Mouse (Mus musculus) hindbrain, embryonic 12.5 days (tissue): ENCODE data around the gene Gm42688. TPM values are rescaled to one million over a fixed set of nuclear protein-coding genes. Genes with fewer than 3 reads are reported as not detected.

Experiments
- ATAC-seq: fragments of 200-750 bp; cut with Nextera tagmentation; 2 replicates; pipeline ENCODE4 v1.8.0; 2017; ENCODE audit warnings: moderate TSS enrichment; ENCODE audit not compliant: low FRiP score
- H3K27ac ChIP-seq: fragments of 300-500 bp; sonication (generic); 2 replicates; pipeline ENCODE4 v1.5.1; 2016; ENCODE audit warnings: mild to moderate bottlenecking
- H3K27me3 ChIP-seq: fragments of 300-500 bp; sonication (generic); 2 replicates; pipeline ENCODE4 v1.6.1; 2016; ENCODE audit warnings: mild to moderate bottlenecking
- H3K36me3 ChIP-seq: fragments of 300-500 bp; sonication (generic); 2 replicates; pipeline ENCODE4 v1.6.1; 2016; ENCODE audit warnings: mild to moderate bottlenecking
- H3K4me1 ChIP-seq: fragments of 300-500 bp; sonication (generic); 2 replicates; pipeline ENCODE4 v1.6.1; 2016
- H3K4me2 ChIP-seq: fragments of 300-500 bp; sonication (generic); replicated peaks from 2 replicates; pipeline ENCODE4 v1.6.1; 2016; ENCODE audit warnings: mild to moderate bottlenecking
- H3K4me3 ChIP-seq: fragments of 300-500 bp; sonication (generic); 2 replicates; pipeline ENCODE4 v1.5.1; 2016; ENCODE audit warnings: mild to moderate bottlenecking
- H3K9ac ChIP-seq: fragments of 300-500 bp; sonication (generic); 2 replicates; pipeline ENCODE4 v1.6.1; 2016; ENCODE audit warnings: mild to moderate bottlenecking, moderate library complexity
- H3K9me3 ChIP-seq: fragments of 300-500 bp; sonication (generic); replicated peaks from 2 replicates; pipeline ENCODE4 v1.6.1; 2016; ENCODE audit warnings: mild to moderate bottlenecking
- WGBS: fragments of 180-500 bp; shearing (Covaris S2); methylation state at CpG from one replicate; pipeline ENCODE4 v1.1.7; 2016; 5-methylcytosine and 5-hydroxymethylcytosine counted together
- polyA plus RNA-seq: library from polyadenylated mRNA; unstranded; fragments of >200 nt; fragmentation: Nextera tagmentation; extraction: Ambion mirVana; gene quantifications from 2 replicates; pipeline ENCODE4 v1.2.1, GENCODE M21; 2016

Gm42688 gene
- polyA plus RNA-seq, 1 experiment from 2014 or later, result 5.0 TPM

- Histone ChIP-seq H3K4me2 (peak overlapping the region; percentile 40), H3K4me3 (peak overlapping the region; percentile 18), H3K27ac (no peak overlapping the region), H3K9ac (no peak overlapping the region), H3K27me3 (peaks cover 89% of the 10 kb centered on the region), H3K36me3 (no peaks in the 10 kb centered on the region), H3K4me1 (peaks cover 21% of the 10 kb centered on the region), H3K9me3 (no peaks in the 10 kb centered on the region)
- 6% methylated on average over 9 of the region's 9 CpGs for WGBS
- ATAC-seq, result no peak
Measured at GRCm38 (mm10) chr6:83087926-83088260, 13.5 kb upstream of the Gm42688 start.

GRCm38 (mm10) chr6:83092416-83093127, 8.8 kb upstream of the Gm42688 start:
- Histone ChIP-seq H3K4me1 (peaks cover 2% of the 10 kb centered on the region; the same call in 1 of the 2 replicates), H3K9me3 (0 out of 2 replicates have a peak, but pooled peaks cover 3% of the 10 kb centered on the region), H3K27ac (no peak overlapping the region), H3K9ac (no peak overlapping the region), H3K4me2 (no peak overlapping the region), H3K27me3 (peaks cover 52% of the 10 kb centered on the region), H3K4me3 (no peak overlapping the region), H3K36me3 (no peaks in the 10 kb centered on the region)
- WGBS, result 40% methylated on average over 6 of the region's 6 CpGs
- no peak for ATAC-seq

GRCm38 (mm10) chr6:83095968-83096367, 5.4 kb upstream of the Gm42688 start:
- Histone ChIP-seq H3K27me3 (peaks cover 28% of the 10 kb centered on the region), H3K9ac (no peak overlapping the region), H3K4me2 (no peak overlapping the region), H3K4me1 (peaks cover 3% of the 10 kb centered on the region; the same call in 1 of the 2 replicates), H3K9me3 (0 out of 2 replicates have a peak, but pooled peaks cover 3% of the 10 kb centered on the region), H3K27ac (no peak overlapping the region), H3K36me3 (no peaks in the 10 kb centered on the region), H3K4me3 (no peak overlapping the region)
- no peak for ATAC-seq
- 48% methylated on average over 6 of the region's 6 CpGs for WGBS

GRCm38 (mm10) chr6:83098411-83098810, 3.0 kb upstream of the Gm42688 start:
- Histone ChIP-seq H3K9ac (no peak overlapping the region), H3K27ac (no peak overlapping the region), H3K4me1 (peaks cover 19% of the 10 kb centered on the region), H3K9me3 (0 out of 2 replicates have a peak, but pooled peaks cover 3% of the 10 kb centered on the region), H3K36me3 (no peaks in the 10 kb centered on the region), H3K27me3 (peaks cover 25% of the 10 kb centered on the region), H3K4me3 (no peak overlapping the region), H3K4me2 (no peak overlapping the region)
- no peak for ATAC-seq
- 82% methylated on average over 2 of the region's 2 CpGs for WGBS

- WGBS, result under 1% methylated on average over 67 of the region's 74 CpGs
- peak overlapping the region; percentile 84 for H3K9ac ChIP-seq
- H3K36me3 ChIP-seq, result no peaks in the 10 kb centered on the region
- H3K27ac ChIP-seq, result peak overlapping the region; percentile 79
- H3K4me2 ChIP-seq, result peak overlapping the region; percentile 100
- peaks cover 19% of the 10 kb centered on the region for H3K27me3 ChIP-seq
- peak overlapping the region; percentile 76 for H3K4me3 ChIP-seq
- no peaks in the 10 kb centered on the region for H3K9me3 ChIP-seq
- peaks cover 20% of the 10 kb centered on the region for H3K4me1 ChIP-seq
- ATAC-seq, result peak; percentile 76
Measured at GRCm38 (mm10) chr6:83101688-83102556, 505 bp downstream of the Gm42688 start.

GRCm38 (mm10) chr6:83103130-83103650, 1.8 kb downstream of the Gm42688 start:
- peak overlapping the region; percentile 84 for H3K9ac ChIP-seq
- H3K27ac ChIP-seq, result no peak overlapping the region
- H3K9me3 ChIP-seq, result no peaks in the 10 kb centered on the region
- H3K36me3 ChIP-seq, result no peaks in the 10 kb centered on the region
- peak overlapping the region; percentile 100 for H3K4me2 ChIP-seq
- peak overlapping the region; percentile 76; the same call in 1 of the 2 replicates for H3K4me3 ChIP-seq
- peaks cover 28% of the 10 kb centered on the region for H3K4me1 ChIP-seq
- no peak for ATAC-seq
- whole genome bisulfite sequencing, result 38% methylated on average over 11 of the region's 11 CpGs
- peaks cover 19% of the 10 kb centered on the region for H3K27me3 ChIP-seq

GRCm38 (mm10) chr6:83104158-83104557, 2.7 kb downstream of the Gm42688 start:
- no peak overlapping the region for H3K27ac ChIP-seq
- 71% methylated on average over 4 of the region's 4 CpGs for WGBS
- H3K4me1 ChIP-seq, result peaks cover 33% of the 10 kb centered on the region
- no peak overlapping the region for H3K4me3 ChIP-seq
- H3K27me3 ChIP-seq, result peaks cover 15% of the 10 kb centered on the region
- H3K36me3 ChIP-seq, result no peaks in the 10 kb centered on the region
- H3K9ac ChIP-seq, result no peak overlapping the region
- no peak for ATAC-seq
- H3K4me2 ChIP-seq, result no peak overlapping the region
- H3K9me3 ChIP-seq, result no peaks in the 10 kb centered on the region

- no peaks in the 10 kb centered on the region for H3K9me3 ChIP-seq
- peak overlapping the region; percentile 76 for H3K4me2 ChIP-seq
- peak overlapping the region; percentile 85 for H3K4me3 ChIP-seq
- peaks cover 29% of the 10 kb centered on the region for H3K4me1 ChIP-seq
- peaks cover 5% of the 10 kb centered on the region; the same call in 1 of the 2 replicates for H3K36me3 ChIP-seq
- peak; percentile 52; the same call in 1 of the 2 replicates for ATAC-seq
- H3K27me3 ChIP-seq, result peaks cover 8% of the 10 kb centered on the region; the same call in 1 of the 2 replicates
- H3K9ac ChIP-seq, result peak overlapping the region; percentile 93; the same call in 1 of the 2 replicates
- WGBS, result 35% methylated on average over 13 of the region's 13 CpGs
- H3K27ac ChIP-seq, result no peak overlapping the region
Measured at GRCm38 (mm10) chr6:83107566-83108400, 6.4 kb downstream of the Gm42688 start.

- ATAC-seq, result peak; percentile 85
- under 1% methylated on average over 76 of the region's 76 CpGs for WGBS
Measured at GRCm38 (mm10) chr6:83108762-83109668, 7.6 kb downstream of the Gm42688 start, which contains the start of gene Mrpl53. Mrpl53 (plus strand) TSS chr6:83109040.

GRCm38 (mm10) chr6:83111510-83112136, 10.2 kb downstream of the Gm42688 start:
- no peaks in the 10 kb centered on the region for H3K27me3 ChIP-seq
- H3K4me1 ChIP-seq, result peaks cover 36% of the 10 kb centered on the region
- H3K27ac ChIP-seq, result no peak overlapping the region
- H3K4me2 ChIP-seq, result no peak overlapping the region
- peaks cover 5% of the 10 kb centered on the region; the same call in 1 of the 2 replicates for H3K36me3 ChIP-seq
- no peaks in the 10 kb centered on the region for H3K9me3 ChIP-seq
- no peak overlapping the region for H3K9ac ChIP-seq
- no peak overlapping the region for H3K4me3 ChIP-seq
- 88% methylated on average over 4 of the region's 4 CpGs for WGBS
- ATAC-seq, result no peak

More at GRCm38 (mm10) chr6:83108762-83109668, 7.6 kb downstream of the Gm42688 start, which contains the start of gene Mrpl53:
- peaks cover 5% of the 10 kb centered on the region; the same call in 1 of the 2 replicates for H3K36me3 ChIP-seq
- peak within 1 kb of the TSS; percentile 85 for H3K27ac ChIP-seq
- peak within 1 kb of the TSS; percentile 76 for H3K4me2 ChIP-seq
- H3K4me1 ChIP-seq, result peaks cover 22% of the 10 kb centered on the region
- H3K9ac ChIP-seq, result peak within 1 kb of the TSS; percentile 93
- no peaks in the 10 kb centered on the region for H3K27me3 ChIP-seq
- H3K4me3 ChIP-seq, result peak within 1 kb of the TSS; percentile 85
- H3K9me3 ChIP-seq, result no peaks in the 10 kb centered on the region
